Mouse (Mus musculus) gastrocnemius, adult 8-10 months (tissue): Measurements from ENCODE around the gene Nudt4. TPM values are rescaled to one million over a fixed set of nuclear protein-coding genes. Genes with fewer than 3 reads are reported as not detected.

Experiments used
- DNase-seq, 2 experiments: peaks; one replicate each; pipeline ENCODE4 v3.0.0; 2022; ENCODE audit warnings: low spot score in 2 of 2
- microRNA-seq: library from miRNA; unstranded; fragments of <30 nt; microRNA quantifications from one replicate; pipeline ENCODE4 v1.2.0, GENCODE M21; 2022
- total RNA-seq, 4 experiments: library from RNA; stranded (reverse); gene quantifications; 2 replicates each; pipeline ENCODE4 v1.2.4; 2022

The Nudt4 gene
- total RNA-seq, 4 experiments from 2014 or later: 270 to 418 (median 347) TPM

DNA sequence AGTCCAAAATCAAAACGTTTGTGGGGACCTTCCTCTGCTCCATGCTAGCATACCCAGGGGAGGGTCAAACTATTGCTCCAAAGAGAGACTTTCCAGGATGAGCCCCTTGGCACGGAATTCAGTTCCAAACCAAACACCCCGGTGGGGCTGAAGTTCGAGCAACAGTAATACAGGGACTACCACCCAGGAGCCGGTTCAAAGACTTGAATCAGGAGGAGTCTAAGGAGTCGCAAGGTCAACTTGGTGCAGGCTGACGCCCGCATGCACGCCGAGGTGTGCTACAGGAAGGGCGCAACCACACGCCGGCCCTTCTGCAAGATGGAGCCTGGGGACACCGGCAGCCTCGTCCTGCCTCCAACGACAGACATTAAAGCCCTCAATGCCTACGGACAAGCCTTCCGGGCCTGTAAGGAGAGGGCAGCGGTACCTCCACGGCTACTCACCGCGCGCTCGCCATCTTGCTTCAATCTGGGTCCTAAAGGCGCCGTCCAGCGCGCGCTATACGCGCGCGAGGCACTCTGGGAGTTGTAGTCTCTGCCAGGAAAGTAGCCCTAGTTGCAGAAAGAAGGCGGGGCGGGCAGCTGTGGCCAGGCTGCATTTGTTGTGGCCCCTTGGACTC is 62.4 kb downstream of the Nudt4 start, which contains the start of gene Mrpl42:
TSS of gene Mrpl42 (minus strand) at position 478 of the 619 bp plus-strand sequence.
- peak; percentile 71 to 73 for DNase-seq

DNA sequence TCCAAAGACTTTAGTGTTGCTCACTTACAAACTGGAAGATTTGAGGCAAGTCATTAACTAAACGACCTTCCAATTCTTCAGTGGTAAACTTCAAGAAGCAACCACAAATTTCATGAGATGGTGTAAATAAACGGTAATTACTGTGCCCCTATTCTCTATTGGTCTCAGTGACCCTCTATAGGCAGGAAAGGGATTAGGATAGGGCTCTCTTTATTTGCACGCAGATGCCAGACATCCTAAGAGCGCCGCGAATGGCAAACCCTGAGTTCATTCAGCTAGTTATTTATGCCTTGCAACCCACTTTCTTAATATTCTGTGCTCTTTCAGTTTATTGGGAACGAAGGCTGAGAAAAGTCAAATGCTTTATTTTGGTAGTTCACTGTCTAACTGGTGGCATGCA is 62.9 kb downstream of the Nudt4 start:
- no peak for DNase-seq

Small RNA genes within 50 kb of the gene (microRNA-seq; reads per million reads assigned to microRNA genes)
- gene Mir3058: 73.2 reads per million, percentile 46 among the genes with 10 or more reads in this experiment

Other genes starting within 250 kb of the Nudt4 start
- 10 to 100 TPM in 1 of 4 experiments, 1 to 10 TPM in 3; 6.7 to 18.0 (median 8.4) TPM for gene Cradd, start 240.0 kb downstream of the Nudt4 start, total RNA-seq
- gene Socs2, start 147.0 kb downstream of the Nudt4 start, total RNA-seq: 10 to 100 TPM in 2 of 4 experiments, 1 to 10 TPM in 2; 7.2 to 37.6 (median 13.4) TPM
- 100 to 1,000 TPM; 278 to 304 (median 295) TPM for gene Mrpl42, start 62.2 kb downstream of the Nudt4 start, total RNA-seq
- gene Ube2n, start 49.0 kb downstream of the Nudt4 start, total RNA-seq: 10 to 100 TPM; 57.2 to 77.8 (median 64.6) TPM
- not detected for gene Anapc15-ps, start 109.3 kb upstream of the Nudt4 start, total RNA-seq